Mouse (Mus musculus): ENCODE measurements around the gene Nr6a1. TPM values are rescaled to one million over a fixed set of nuclear protein-coding genes. Genes with fewer than 3 reads are reported as not detected.

Nr6a1 gene
- total and polyA plus RNA-seq, 3 experiments, result 5.6 to 6.1 (median 5.8) TPM

- H3K4me2 ChIP-seq (ENCODE audit: insufficient read depth, low read depth, poor library complexity, severe bottlenecking), result 0 out of 2 replicates have a peak overlapping the region, but pooled peaks have one; percentile 5
- no peak for DNase-seq (ENCODE audit: extremely low read depth)
- H3K9ac ChIP-seq (ENCODE audit: insufficient read depth, low read depth), result no peak overlapping the region
- H3K9me3 ChIP-seq (replicated peaks; ENCODE audit: low read length), result no peaks in the 10 kb centered on the region
- no peaks in the 10 kb centered on the region for H3K79me2 ChIP-seq (replicated peaks; ENCODE audit: control insufficient read depth, extremely low read depth, insufficient read depth, poor library complexity, severe bottlenecking)
- peaks cover under 1 to 24% of the 10 kb centered on the region in 2 experiments; a peak in 3 of 4 replicates for H3K4me1 ChIP-seq (ENCODE audit: control insufficient read depth in 1 of 2, insufficient read depth in 2 of 2)
- TF ChIP-seq ETS1 (conservative IDR thresholded peaks at IDR 0.05; ENCODE audit: low read depth, low read length) (no peak), ZNF384 (IDR thresholded peaks at IDR 0.05; ENCODE audit: low read depth, low read length) (peak; percentile 82)
- dilution Hi-C loops (cut with MboI; ENCODE audit: extremely low pct_ligation_motif_present, extremely low pct_unique_long_range_greater_than_20kb, low sequenced_read_pairs), result no loop called here
- in situ Hi-C loops (cut with MboI; ENCODE audit: low pct_ligation_motif_present, low pct_unique_long_range_greater_than_20kb, low sequenced_read_pairs), result no loop called here
- no peak overlapping the region for H3K27ac ChIP-seq (ENCODE audit: insufficient read depth, low read depth)
- H3K4me3 ChIP-seq (replicated peaks in 1 of 3; ENCODE audit: low read depth in 2 of 3, low read length in 2 of 3, poor library complexity in 1 of 3), result no peak overlapping the region
- no peaks in the 10 kb centered on the region for H3K36me3 ChIP-seq (replicated peaks in 1 of 2; ENCODE audit: control insufficient read depth in 1 of 2, insufficient read depth in 1 of 2, low read length in 1 of 2)
- no peaks in the 10 kb centered on the region for H3K27me3 ChIP-seq (replicated peaks)
Measured at GRCm38 (mm10) chr2:38782731-38783130, 144.8 kb downstream of the Nr6a1 start.

- no peak overlapping the region for H3K27ac ChIP-seq (ENCODE audit: insufficient read depth, low read depth)
- peak; percentile 29 for DNase-seq (ENCODE audit: extremely low read depth)
- TF ChIP-seq ZKSCAN1 (IDR thresholded peaks at IDR 0.05; ENCODE audit: borderline replicate concordance, low read depth, low read length), result no peak
- no peak for TF ChIP-seq RAD21 (IDR thresholded peaks at IDR 0.05; ENCODE audit: low read depth, low read length)
- TF ChIP-seq TCF12 (IDR thresholded peaks at IDR 0.05; ENCODE audit: low read depth, low read length), result no peak
- no peak for TF ChIP-seq RCOR1 (conservative IDR thresholded peaks at IDR 0.05; ENCODE audit: low read depth, low read length)
- TF ChIP-seq EP300 (IDR thresholded peaks at IDR 0.05; ENCODE audit: low read length), result no peak
- TF ChIP-seq MYC (IDR thresholded peaks at IDR 0.05; ENCODE audit: low read depth, low read length), result no peak
- no peak for TF ChIP-seq SMC3 (IDR thresholded peaks at IDR 0.05; ENCODE audit: low read depth, low read length)
- TF ChIP-seq ELF1 (IDR thresholded peaks at IDR 0.05; ENCODE audit: low read depth, low read length), result no peak
- TF ChIP-seq JUN (IDR thresholded peaks at IDR 0.05; ENCODE audit: insufficient read depth, low read depth, low read length), result no peak
- TF ChIP-seq ZNF384 (IDR thresholded peaks at IDR 0.05; ENCODE audit: low read depth, low read length), result no peak
- no peak for TF ChIP-seq ZC3H11A (IDR thresholded peaks at IDR 0.05; ENCODE audit: low read depth, low read length)
- TF ChIP-seq NRF1 (IDR thresholded peaks at IDR 0.05; ENCODE audit: low read depth, low read length), result no peak
- TF ChIP-seq MAZ (IDR thresholded peaks at IDR 0.05; ENCODE audit: low read depth, low read length), result no peak
- TF ChIP-seq MXI1 (IDR thresholded peaks at IDR 0.05; ENCODE audit: low read depth, low read length), result no peak
- H3K79me2 ChIP-seq (replicated peaks; ENCODE audit: control insufficient read depth, extremely low read depth, insufficient read depth, poor library complexity, severe bottlenecking), result no peaks in the 10 kb centered on the region
- no peak overlapping the region for H3K4me3 ChIP-seq (replicated peaks in 1 of 3; ENCODE audit: low read depth in 2 of 3, low read length in 2 of 3, poor library complexity in 1 of 3)
- dilution Hi-C loops (cut with MboI; ENCODE audit: extremely low pct_ligation_motif_present, extremely low pct_unique_long_range_greater_than_20kb, low sequenced_read_pairs), result no loop called here
- in situ Hi-C loops (cut with MboI; ENCODE audit: low pct_ligation_motif_present, low pct_unique_long_range_greater_than_20kb, low sequenced_read_pairs), result no loop called here
- H3K9me3 ChIP-seq (replicated peaks; ENCODE audit: low read length), result no peaks in the 10 kb centered on the region
- no peak overlapping the region for H3K9ac ChIP-seq (ENCODE audit: insufficient read depth, low read depth)
- H3K4me2 ChIP-seq (ENCODE audit: insufficient read depth, low read depth, poor library complexity, severe bottlenecking), result peak overlapping the region; percentile 5; the same call in 1 of the 2 replicates
- H3K36me3 ChIP-seq (replicated peaks in 1 of 2; ENCODE audit: control insufficient read depth in 1 of 2, insufficient read depth in 1 of 2, low read length in 1 of 2), result no peaks in the 10 kb centered on the region
- peaks cover 2 to 24% of the 10 kb centered on the region in 2 experiments; a peak in 3 of 4 replicates for H3K4me1 ChIP-seq (ENCODE audit: control insufficient read depth in 1 of 2, insufficient read depth in 2 of 2)
- no peaks in the 10 kb centered on the region for H3K27me3 ChIP-seq (replicated peaks)
Measured at GRCm38 (mm10) chr2:38781945-38782720, 145.4 kb downstream of the Nr6a1 start.
